Mouse (Mus musculus) midbrain, postnatal 0 days (tissue): Measurements from ENCODE around the gene Atp8b4. TPM values are rescaled to one million over a fixed set of nuclear protein-coding genes. Genes with fewer than 3 reads are reported as not detected.
A peak's percentile ranks its signal among the peaks of the same experiment; 100 is the strongest.
"Not testable (repeated sequence)": the region's sequence is repeated elsewhere in the genome, so short reads cannot be mapped to it uniquely, and the experiment has no call there.

Experiments
- ATAC-seq: fragments of 200-750 bp; cut with Nextera tagmentation; 2 replicates; pipeline ENCODE4 v1.8.0; 2017; ENCODE audit warnings: moderate number of reproducible peaks, mild to moderate bottlenecking, moderate TSS enrichment, moderate library complexity; ENCODE audit not compliant: low FRiP score
- DNase-seq: peaks from one replicate; pipeline ENCODE4 v3.0.0-alpha.2; 2015; ENCODE audit warnings: low spot score
- H3K27ac ChIP-seq: fragments of 300-500 bp; sonication (generic); 2 replicates; pipeline ENCODE4 v1.5.1; 2014; ENCODE audit warnings: low read depth, mild to moderate bottlenecking, low read length, mixed read lengths
- H3K27me3 ChIP-seq: fragments of 300-500 bp; sonication (generic); 2 replicates; pipeline ENCODE4 v1.6.1; 2014; ENCODE audit warnings: low read length, control low read depth, mixed read lengths; ENCODE audit not compliant: insufficient read depth
- H3K36me3 ChIP-seq: fragments of 300-500 bp; sonication (generic); 2 replicates; pipeline ENCODE4 v1.6.1; 2014; ENCODE audit warnings: low read length, control low read depth, mixed read lengths; ENCODE audit not compliant: insufficient read depth
- H3K4me1 ChIP-seq: fragments of 300-500 bp; sonication (generic); 2 replicates; pipeline ENCODE4 v1.6.1; 2014; ENCODE audit warnings: mild to moderate bottlenecking, control low read depth, antibody characterized with exemption, low read length, mixed read lengths; ENCODE audit not compliant: insufficient read depth
- H3K4me2 ChIP-seq: fragments of 300-500 bp; sonication (generic); 2 replicates; pipeline ENCODE4 v1.6.1; 2014; ENCODE audit warnings: low read depth, mild to moderate bottlenecking, low read length, mixed read lengths; ENCODE audit not compliant: poor library complexity, severe bottlenecking
- H3K4me3 ChIP-seq: fragments of 300-500 bp; sonication (generic); 2 replicates; pipeline ENCODE4 v1.5.1; 2014; ENCODE audit warnings: low read depth, mild to moderate bottlenecking, low read length, moderate library complexity
- H3K9ac ChIP-seq: fragments of 300-500 bp; sonication (generic); replicated peaks from 2 replicates; pipeline ENCODE4 v1.6.1; 2014; ENCODE audit warnings: mild to moderate bottlenecking, low read length, moderate library complexity, mixed read lengths; ENCODE audit not compliant: poor library complexity, severe bottlenecking
- H3K9me3 ChIP-seq: fragments of 300-500 bp; sonication (generic); 2 replicates; pipeline ENCODE4 v1.6.1; 2016; ENCODE audit warnings: low read length, control low read depth
- CTCF ChIP-seq: IDR thresholded peaks from 2 replicates; pipeline ENCODE4 v1.5.1; 2016; ENCODE audit warnings: antibody characterized with exemption, mild to moderate bottlenecking
- WGBS: fragments of 180-500 bp; shearing (Covaris S2); extraction: QIAGEN DNeasy Blood & Tissue Kit; methylation state at CpG from one replicate; pipeline ENCODE4 v1.1.7; 2014; 5-methylcytosine and 5-hydroxymethylcytosine counted together
- polyA plus RNA-seq: library from polyadenylated mRNA; unstranded; fragments of >200 nt; fragmentation: Nextera tagmentation; extraction: Ambion mirVana; gene quantifications from 2 replicates; pipeline ENCODE4 v1.2.1, GENCODE M21; 2015
- total RNA-seq: library from RNA; depleted of rRNA; stranded (reverse); fragments of >200 nt; gene quantifications from 2 replicates; pipeline ENCODE4 v1.2.3, GENCODE M21; 2014

Gene Atp8b4
- total and polyA plus RNA-seq, 2 experiments from 2014 or later: 0.22 TPM; not detected in 1

- H3K36me3 ChIP-seq: no peaks in the 10 kb centered on the region
- no peaks in the 10 kb centered on the region for H3K27me3 ChIP-seq
- no peak overlapping the region for H3K4me3 ChIP-seq
- no peaks in the 10 kb centered on the region for H3K4me1 ChIP-seq
- WGBS: 97% methylated on average over 2 of the region's 2 CpGs
- no peak overlapping the region for H3K9ac ChIP-seq
- no peaks in the 10 kb centered on the region for H3K9me3 ChIP-seq
- no peak overlapping the region for H3K27ac ChIP-seq
- H3K4me2 ChIP-seq: no peak overlapping the region
- no peak for TF ChIP-seq CTCF
- ATAC-seq (no peak), DNase-seq (no peak)
These were observed 41.8 kb downstream of the Atp8b4 start for GRCm38 (mm10) chr2:126458661-126459060.

DNA sequence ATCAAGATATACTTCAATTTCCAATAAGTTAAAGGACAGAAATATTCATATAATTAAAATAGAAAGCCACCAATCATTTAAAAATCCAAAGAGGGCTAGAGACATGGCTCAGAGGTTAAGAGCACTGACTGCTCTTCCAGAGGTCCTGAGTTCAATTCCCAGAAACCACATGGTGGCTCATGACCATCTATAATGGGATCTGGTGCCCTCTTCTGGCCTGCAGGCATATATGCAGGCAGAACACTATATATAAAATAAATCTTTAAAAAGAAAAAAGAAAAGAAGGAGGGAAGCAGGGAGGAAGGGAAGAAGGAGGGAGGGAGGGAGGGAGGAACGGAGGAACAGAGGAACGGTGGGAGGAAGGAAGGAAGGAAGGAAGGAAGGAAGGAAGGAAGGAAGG, 42.7 kb downstream of the Atp8b4 start:
- H3K27me3 ChIP-seq, ATAC-seq, H3K36me3 ChIP-seq, DNase-seq, H3K9ac ChIP-seq, H3K4me2 ChIP-seq, H3K9me3 ChIP-seq, H3K27ac ChIP-seq, H3K4me3 ChIP-seq, H3K4me1 ChIP-seq: not testable (repeated sequence)
- WGBS: 49% methylated on average over 2 of the region's 2 CpGs
- peak; percentile 34 for TF ChIP-seq CTCF

- H3K4me1 ChIP-seq: no peaks in the 10 kb centered on the region
- H3K36me3 ChIP-seq: no peaks in the 10 kb centered on the region
- no peak overlapping the region for H3K9ac ChIP-seq
- DNase-seq: no peak
- 67% methylated on average over 7 of the region's 7 CpGs for WGBS
- no peak overlapping the region for H3K4me2 ChIP-seq
- H3K27me3 ChIP-seq: no peaks in the 10 kb centered on the region
- H3K27ac ChIP-seq: no peak overlapping the region
- H3K9me3 ChIP-seq: no peaks in the 10 kb centered on the region
- no peak for ATAC-seq
- TF ChIP-seq CTCF: no peak
- H3K4me3 ChIP-seq: no peak overlapping the region
These were observed 49.6 kb downstream of the Atp8b4 start for GRCm38 (mm10) chr2:126450937-126451302.

DNA sequence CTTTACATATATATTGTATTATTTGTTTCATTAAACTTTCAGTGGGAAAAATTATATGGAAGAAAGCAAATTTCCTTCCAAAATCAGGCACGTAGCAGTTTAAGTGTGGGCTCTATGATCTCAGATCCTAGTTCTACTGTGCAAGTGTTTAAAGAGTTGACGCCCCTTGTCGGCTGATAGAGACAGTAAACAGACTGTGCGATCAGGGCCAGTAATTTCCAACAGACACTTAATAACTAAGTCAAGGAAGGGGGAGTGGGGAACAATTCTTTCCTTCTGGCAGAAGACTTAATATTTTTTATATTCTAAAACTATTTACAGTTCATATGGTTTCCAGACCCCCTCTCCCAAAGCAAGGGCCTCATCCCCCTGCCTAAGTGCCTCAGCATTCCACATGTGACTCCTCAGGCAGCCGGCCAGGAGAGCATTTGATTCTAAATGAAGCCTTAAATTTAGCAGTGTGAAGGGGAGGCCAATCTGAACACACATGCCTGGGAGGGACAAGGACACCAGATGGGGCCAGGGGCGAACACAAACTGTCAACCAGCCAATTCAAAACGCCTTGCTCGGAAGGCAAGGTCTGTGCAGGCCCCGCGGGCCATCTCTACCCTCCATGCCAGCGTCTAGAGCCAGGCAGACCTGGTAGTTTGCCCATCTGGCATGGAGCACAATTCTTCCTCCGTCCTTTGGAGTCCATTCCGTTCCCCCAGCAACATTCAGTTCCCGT, 50.1 kb downstream of the Atp8b4 start:
- WGBS: 63% methylated on average over 14 of the region's 14 CpGs
- H3K27ac ChIP-seq: no peak overlapping the region

GRCm38 (mm10) chr2:126445039-126445438, 55.4 kb downstream of the Atp8b4 start:
- H3K4me3 ChIP-seq: no peak overlapping the region
- no peak overlapping the region for H3K9ac ChIP-seq
- no peaks in the 10 kb centered on the region for H3K27me3 ChIP-seq
- DNase-seq: no peak
- no peak overlapping the region for H3K4me2 ChIP-seq
- 80% methylated on average over 6 of the region's 6 CpGs for WGBS
- H3K27ac ChIP-seq: no peak overlapping the region
- ATAC-seq: no peak
- TF ChIP-seq CTCF: no peak
- no peaks in the 10 kb centered on the region for H3K36me3 ChIP-seq
- no peaks in the 10 kb centered on the region for H3K9me3 ChIP-seq
- H3K4me1 ChIP-seq: no peaks in the 10 kb centered on the region

More for the DNA sequence above, 50.1 kb downstream of the Atp8b4 start:
- H3K36me3 ChIP-seq: no peaks in the 10 kb centered on the region
- no peaks in the 10 kb centered on the region for H3K9me3 ChIP-seq
- DNase-seq: peak; percentile 91
- TF ChIP-seq CTCF: no peak
- no peaks in the 10 kb centered on the region for H3K27me3 ChIP-seq
- H3K4me3 ChIP-seq: no peak overlapping the region
- H3K4me2 ChIP-seq: no peak overlapping the region
- H3K9ac ChIP-seq: no peak overlapping the region
- ATAC-seq: 0 out of 2 replicates have a peak, but pooled peaks have one; percentile 52
- no peaks in the 10 kb centered on the region for H3K4me1 ChIP-seq

DNA sequence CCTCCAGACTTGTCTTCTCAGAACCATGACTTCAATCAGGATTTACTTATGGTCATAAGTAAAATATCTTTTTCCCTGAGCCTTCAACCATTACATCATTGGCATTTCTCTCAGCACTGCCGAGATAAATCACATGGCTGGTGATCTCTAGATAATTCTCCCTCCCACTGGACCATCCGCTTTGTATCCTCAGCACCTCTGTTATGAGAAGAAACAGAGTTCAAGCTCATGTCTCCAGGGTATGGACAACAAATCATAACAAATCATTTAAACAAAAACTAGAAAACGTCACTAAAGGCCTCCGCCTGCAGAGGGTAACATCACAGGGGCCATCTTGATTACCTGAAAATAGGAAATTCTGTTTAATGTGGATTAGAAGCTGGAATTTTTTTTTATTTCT, 58.9 kb downstream of the Atp8b4 start:
- Histone ChIP-seq H3K27ac (no peak overlapping the region), H3K4me2 (no peak overlapping the region), H3K9ac (no peak overlapping the region), H3K36me3 (no peaks in the 10 kb centered on the region), H3K4me1 (no peaks in the 10 kb centered on the region), H3K9me3 (no peaks in the 10 kb centered on the region), H3K4me3 (no peak overlapping the region), H3K27me3 (no peaks in the 10 kb centered on the region)
- WGBS: 82% methylated on average over 4 of the region's 4 CpGs
- no peak for TF ChIP-seq CTCF
- no peak for ATAC-seq
- DNase-seq: no peak
